Mouse (Mus musculus): ENCODE measurements around the gene Dnase1l2.
"Not testable (repeated sequence)": the region's sequence is repeated elsewhere in the genome, so short reads cannot be mapped to it uniquely, and the experiment has no call there.

Dnase1l2 gene

GRCm38 (mm10) chr17:24470701-24471527 is 28.0 kb upstream of the Dnase1l2 start:
- DNase-seq, result peak; percentile 60

- peak; percentile 99 for DNase-seq
Measured at GRCm38 (mm10) chr17:24469910-24470602, 27.2 kb upstream of the Dnase1l2 start, which contains the start of the genes E4f1 and Pgp. Gene E4f1, minus strand, starts transcription at chr17:24470313. Gene Pgp, plus strand, starts transcription at chr17:24470392.

- DNase-seq, result no peak
Measured at GRCm38 (mm10) chr17:24469336-24469909, 26.5 kb upstream of the Dnase1l2 start.

- no peak for DNase-seq
Measured at GRCm38 (mm10) chr17:24468636-24469246, 25.8 kb upstream of the Dnase1l2 start.

GRCm38 (mm10) chr17:24463374-24464133 is 20.6 kb upstream of the Dnase1l2 start:
- DNase-seq, result no peak

- no peak for DNase-seq
Measured at GRCm38 (mm10) chr17:24462932-24463331, 20.0 kb upstream of the Dnase1l2 start.

GRCm38 (mm10) chr17:24461580-24461979 is 18.7 kb upstream of the Dnase1l2 start:
- DNase-seq, result peak; percentile 59

GRCm38 (mm10) chr17:24455523-24456206 is 12.8 kb upstream of the Dnase1l2 start:
- DNase-seq, result not testable (repeated sequence)

- peak; percentile 100 for DNase-seq
Measured at GRCm38 (mm10) chr17:24454756-24455522, 12.0 kb upstream of the Dnase1l2 start.

GRCm38 (mm10) chr17:24454218-24454755 is 11.4 kb upstream of the Dnase1l2 start:
- DNase-seq, result no peak

- no peak for DNase-seq
Measured at GRCm38 (mm10) chr17:24453372-24453771, 10.5 kb upstream of the Dnase1l2 start.

GRCm38 (mm10) chr17:24451220-24451619 is 8.3 kb upstream of the Dnase1l2 start:
- no peak for DNase-seq

- DNase-seq, result no peak
Measured at GRCm38 (mm10) chr17:24449507-24449906, 6.6 kb upstream of the Dnase1l2 start.

GRCm38 (mm10) chr17:24446590-24446989 is 3.7 kb upstream of the Dnase1l2 start:
- DNase-seq, result no peak

GRCm38 (mm10) chr17:24443409-24443808 is 504 bp upstream of the Dnase1l2 start:
- no peak for DNase-seq

- DNase-seq, result no peak
Measured at GRCm38 (mm10) chr17:24442107-24442506, 798 bp downstream of the Dnase1l2 start.

GRCm38 (mm10) chr17:24441148-24441547 is 1.8 kb downstream of the Dnase1l2 start:
- DNase-seq, result peak; percentile 34

GRCm38 (mm10) chr17:24440377-24440776 is 2.5 kb downstream of the Dnase1l2 start:
- no peak for DNase-seq

GRCm38 (mm10) chr17:24437016-24437415 is 5.9 kb downstream of the Dnase1l2 start:
- peak; percentile 45 for DNase-seq

GRCm38 (mm10) chr17:24429201-24429983 is 13.5 kb downstream of the Dnase1l2 start:
- DNase-seq, result no peak

Measured in embryo, embryonic 11 days (tissue).